Mouse (Mus musculus) kidney, postnatal 10 days (tissue): ENCODE results near the gene Inka1.

Source experiments
- DNase-seq: peaks from one replicate; pipeline ENCODE4 v3.0.0; 2021; ENCODE audit warnings: mixed read lengths

Inka1 gene

DNA sequence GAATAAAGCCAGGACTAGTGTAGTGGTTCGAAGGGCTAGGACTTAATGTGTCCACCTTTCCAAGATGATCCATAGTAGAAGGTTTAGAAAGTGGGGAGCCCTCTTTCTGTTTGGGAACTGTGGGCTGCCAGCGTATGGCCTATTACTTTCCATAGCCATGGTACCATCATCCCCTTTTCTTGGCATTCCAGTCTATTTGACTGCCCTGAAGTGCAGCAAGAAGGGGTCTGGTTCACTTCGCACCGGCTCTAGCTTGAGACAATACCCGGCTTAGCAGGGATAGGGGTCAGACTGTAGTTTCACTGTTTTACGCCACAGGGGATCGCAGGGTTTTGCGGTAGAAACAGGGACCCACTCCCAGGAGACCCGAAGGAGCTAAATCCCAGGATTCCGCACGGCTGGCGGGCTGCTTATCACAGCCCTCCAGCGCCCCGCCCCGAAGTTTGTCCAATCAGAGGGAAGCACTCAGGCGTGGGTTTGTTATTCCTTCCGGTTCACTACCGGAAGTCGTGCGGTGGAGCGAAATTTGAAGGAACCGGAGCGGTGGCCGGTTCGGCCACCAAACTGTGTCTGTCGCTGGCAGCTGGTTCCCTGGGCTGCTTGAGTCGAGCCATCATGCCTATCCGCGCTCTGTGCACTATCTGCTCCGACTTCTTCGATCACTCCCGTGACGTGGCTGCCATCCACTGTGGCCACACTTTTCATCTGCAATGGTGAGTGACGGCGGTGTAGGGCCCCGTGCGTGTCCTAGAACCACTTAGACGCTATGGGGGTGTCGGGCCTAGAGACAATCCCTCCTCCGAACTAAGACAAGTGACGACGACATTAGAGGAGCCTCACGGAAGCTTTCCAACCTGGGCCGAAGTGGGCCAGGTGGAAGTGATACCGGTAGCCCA, 35.0 kb downstream of the Inka1 start:
- DNase-seq, result peak; percentile 96

DNA sequence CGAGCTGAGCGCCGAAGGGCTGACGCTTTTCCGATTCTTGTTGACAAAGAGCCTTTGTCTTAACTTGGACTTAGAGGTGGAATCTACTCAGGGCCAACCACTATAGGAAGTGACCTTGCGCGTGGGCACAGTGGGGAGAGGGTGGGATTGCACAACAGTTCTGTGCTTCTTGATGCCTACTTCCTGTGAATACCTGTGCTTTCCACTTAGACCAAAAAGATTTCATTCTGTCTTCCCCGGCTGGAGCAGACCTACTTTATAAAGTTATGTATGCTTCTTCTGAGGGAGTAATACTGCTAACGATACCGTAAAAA, 35.8 kb downstream of the Inka1 start, which contains the start of gene Traip:
Traip (plus strand) TSS at position 215 of the 314 bp plus-strand sequence.
- no peak for DNase-seq

DNA sequence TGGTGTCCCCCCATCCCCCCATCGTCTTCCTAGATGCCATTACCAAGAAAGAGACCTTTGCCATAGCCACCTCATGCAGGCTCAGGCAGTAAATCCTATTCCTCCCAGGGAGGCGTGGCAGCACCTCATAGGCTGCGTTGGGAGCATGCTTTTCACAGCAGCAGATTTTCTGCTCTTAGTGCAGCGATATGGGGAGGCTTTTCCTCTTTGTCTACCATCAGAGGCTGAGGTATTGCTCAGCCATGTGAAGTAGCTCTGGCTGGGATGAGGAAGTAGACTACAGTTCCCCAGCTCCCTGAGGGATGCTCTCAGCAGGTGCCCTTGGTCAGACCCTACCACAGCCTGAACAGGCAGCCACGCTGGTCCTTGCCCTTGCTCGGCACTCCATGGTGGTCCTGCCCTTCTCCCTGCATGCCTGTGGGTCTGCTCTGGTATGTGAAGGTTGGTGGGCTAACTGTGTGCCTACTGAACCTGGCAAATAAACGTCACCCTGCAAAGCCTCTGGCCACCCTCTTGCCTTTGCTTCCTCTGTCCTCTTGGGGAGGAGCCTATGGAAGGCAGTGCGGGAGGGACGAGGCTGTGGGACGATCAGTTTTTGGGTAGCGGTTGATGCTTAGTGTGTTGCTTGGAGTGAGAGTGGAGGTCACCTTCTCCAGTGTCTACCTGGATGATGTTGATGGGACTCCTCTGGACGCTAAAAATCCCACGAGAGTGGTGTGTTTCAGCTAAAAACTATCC, 36.3 kb downstream of the Inka1 start:
- DNase-seq, result no peak

DNA sequence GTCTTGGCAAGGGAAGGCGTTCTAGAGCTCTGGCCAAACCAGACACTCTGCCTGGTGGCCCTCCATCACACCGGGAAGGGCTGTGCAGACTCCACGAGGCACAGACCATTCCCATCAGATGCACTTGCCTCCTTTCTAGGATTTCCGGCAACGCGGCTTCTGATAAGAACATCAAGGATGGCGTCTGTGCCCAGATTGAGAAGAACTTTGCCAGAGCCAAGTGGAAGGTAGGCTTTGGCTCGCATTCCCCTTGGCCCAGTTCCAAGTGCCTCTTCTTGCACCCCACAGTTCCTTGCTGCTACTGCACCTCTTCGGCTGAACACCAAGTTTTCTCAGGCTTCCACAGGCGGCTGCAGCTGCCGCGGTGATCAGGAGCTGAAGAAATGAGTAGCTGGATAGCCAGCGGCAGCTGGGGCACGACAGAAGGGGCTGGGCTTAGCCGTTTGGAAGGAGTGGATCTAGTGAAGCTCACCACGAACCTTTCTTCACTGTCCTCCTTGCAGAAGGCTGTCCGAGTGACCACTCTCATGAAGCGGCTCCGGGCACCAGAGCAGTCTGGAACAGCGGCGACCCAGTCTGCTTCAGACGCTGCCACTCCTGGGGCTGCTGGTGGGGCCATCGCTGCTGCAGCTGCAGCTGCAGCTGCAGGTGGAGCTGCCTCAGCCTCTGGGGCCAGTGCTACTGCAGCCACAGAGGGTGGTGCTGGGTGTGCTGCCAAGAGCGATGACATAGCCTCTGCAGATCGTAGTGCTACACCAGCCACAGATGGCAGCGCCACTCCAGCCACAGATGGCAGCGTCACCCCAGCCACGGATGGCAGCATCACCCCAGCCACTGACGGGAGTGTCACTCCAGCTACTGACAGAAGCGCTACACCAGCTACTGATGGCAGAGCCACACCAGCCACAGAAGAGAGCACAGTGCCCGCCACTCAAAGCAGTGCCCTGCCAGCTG, 38.2 kb downstream of the Inka1 start:
- no peak for DNase-seq

DNA sequence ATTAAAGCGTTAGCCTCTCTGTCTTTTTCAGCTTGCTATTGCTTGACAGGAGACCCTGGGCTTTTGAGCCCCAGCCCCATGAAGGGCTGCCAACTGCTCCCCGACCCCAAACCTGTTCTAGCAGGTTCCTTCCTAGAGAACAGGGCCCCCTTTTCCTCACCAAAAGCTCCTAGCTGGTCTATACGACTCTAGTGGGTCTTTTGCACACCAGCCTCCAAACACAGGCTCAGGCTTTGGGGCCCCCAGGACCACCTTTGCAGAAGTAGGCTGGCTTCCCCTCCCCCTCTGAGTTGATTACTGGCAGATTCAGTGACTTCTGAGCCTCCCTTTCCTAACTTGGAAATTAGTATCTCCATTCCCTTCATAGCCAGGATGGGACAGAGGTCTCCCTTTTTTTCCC, 48.8 kb downstream of the Inka1 start:
- DNase-seq, result no peak

DNA sequence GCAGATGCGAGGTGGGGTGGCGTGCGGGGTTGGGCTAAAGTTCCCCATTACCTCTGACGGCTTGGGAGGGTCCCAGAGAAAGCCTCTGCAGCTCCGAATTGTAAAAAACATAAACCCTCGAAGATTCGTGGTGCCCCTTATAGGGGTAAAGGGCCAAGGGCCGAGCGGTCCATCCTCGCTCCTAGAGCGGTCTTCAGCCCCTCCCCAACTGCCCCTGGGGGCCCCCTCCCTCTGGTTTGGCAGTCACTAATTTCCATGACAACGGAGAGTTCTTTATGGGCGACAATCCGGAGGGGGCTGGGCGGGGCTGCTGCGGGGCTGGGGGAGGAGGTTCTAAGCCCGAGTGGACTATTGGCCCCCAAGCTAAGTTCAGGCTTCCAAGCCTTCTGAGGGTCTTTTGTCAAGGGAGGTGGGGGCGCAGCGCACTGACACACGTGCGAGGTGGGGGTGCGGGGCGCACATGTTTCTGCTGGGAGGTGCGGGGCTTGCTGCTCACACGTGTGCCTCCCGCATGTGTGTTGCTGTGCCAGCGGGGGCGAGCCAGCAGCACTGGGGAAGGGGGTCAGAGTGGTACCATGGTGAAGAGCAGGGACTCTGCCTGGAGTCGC, 49.4 kb downstream of the Inka1 start:
- DNase-seq, result no peak

DNA sequence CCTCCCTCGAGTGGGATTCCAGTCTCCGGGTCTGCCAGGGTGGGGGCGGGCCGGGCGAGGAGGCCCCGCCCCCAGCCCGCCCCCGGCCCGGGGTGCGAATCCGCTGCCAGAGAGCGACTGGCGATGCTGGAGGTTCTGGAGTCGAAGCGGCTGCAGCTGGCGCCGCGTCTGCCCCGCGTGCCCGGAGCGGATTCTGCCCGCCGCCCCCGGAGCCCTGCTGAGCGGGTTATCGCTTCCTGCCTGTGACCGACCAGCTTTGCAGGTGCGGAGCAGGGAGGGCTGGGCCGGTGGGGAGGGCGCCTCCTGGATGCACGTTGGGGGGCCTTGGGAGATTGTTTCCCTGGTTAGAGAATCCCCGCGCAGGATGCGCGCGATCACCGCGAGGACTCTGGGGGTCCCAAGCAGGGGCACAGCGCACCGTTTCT, 49.9 kb downstream of the Inka1 start:
- DNase-seq, result peak; percentile 41

DNA sequence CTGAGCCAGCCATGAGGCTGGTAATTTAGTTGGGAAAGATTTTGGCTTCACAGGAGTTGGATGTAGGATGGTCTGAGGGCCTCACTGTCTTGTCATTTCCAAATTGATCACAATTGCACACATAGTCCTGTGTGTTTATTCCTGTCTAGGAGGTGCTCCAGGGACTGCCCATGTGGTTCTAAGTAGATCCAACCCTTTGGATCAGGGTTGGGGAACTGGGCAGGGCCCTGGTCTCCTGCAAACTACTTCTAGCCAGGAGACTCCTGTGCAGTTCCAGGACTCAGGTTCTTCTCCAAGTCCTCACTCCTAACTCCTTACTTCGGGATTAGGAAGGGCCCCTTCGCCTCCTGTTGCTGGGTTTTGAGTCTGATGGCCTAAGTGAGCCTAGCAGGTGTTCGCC, 50.3 kb downstream of the Inka1 start, which contains the start of gene Camkv:
Camkv (plus strand) TSS at position 301 of the 400 bp plus-strand sequence.
- DNase-seq, result no peak
